Mouse (Mus musculus) midbrain, embryonic 14.5 days (tissue): Measurements from ENCODE around the gene Arl15. TPM values are rescaled to one million over a fixed set of nuclear protein-coding genes. Genes with fewer than 3 reads are reported as not detected.
A peak's percentile ranks its signal among the peaks of the same experiment; 100 is the strongest.

Source experiments
- ATAC-seq: fragments of 200-750 bp; cut with Nextera tagmentation; 2 replicates; pipeline ENCODE4 v1.8.0; 2017; ENCODE audit warnings: moderate number of reproducible peaks, moderate library complexity; ENCODE audit not compliant: low FRiP score, low TSS enrichment
- DNase-seq: peaks from one replicate; pipeline ENCODE4 v3.0.0-alpha.2; 2015
- H3K27ac ChIP-seq: fragments of 300-500 bp; sonication (generic); replicated peaks from 2 replicates; pipeline ENCODE4 v1.5.1; 2014; ENCODE audit warnings: mild to moderate bottlenecking, low read depth, low read length, moderate library complexity
- H3K27me3 ChIP-seq: fragments of 300-500 bp; sonication (generic); 2 replicates; pipeline ENCODE4 v1.6.1; 2014; ENCODE audit warnings: low read length, control low read depth, mixed read lengths; ENCODE audit not compliant: control insufficient read depth, insufficient read depth
- H3K36me3 ChIP-seq: fragments of 300-500 bp; sonication (generic); 2 replicates; pipeline ENCODE4 v1.6.1; 2014; ENCODE audit warnings: low read length, control low read depth; ENCODE audit not compliant: control insufficient read depth, insufficient read depth
- H3K4me1 ChIP-seq: fragments of 300-500 bp; sonication (generic); 2 replicates; pipeline ENCODE4 v1.6.1; 2014; ENCODE audit warnings: mild to moderate bottlenecking, antibody characterized with exemption, low read length, control low read depth; ENCODE audit not compliant: control insufficient read depth, insufficient read depth
- H3K4me2 ChIP-seq: fragments of 300-500 bp; sonication (generic); 2 replicates; pipeline ENCODE4 v1.6.1; 2014; ENCODE audit warnings: mild to moderate bottlenecking, low read length, moderate library complexity
- H3K4me3 ChIP-seq: fragments of 300-500 bp; sonication (generic); replicated peaks from 2 replicates; pipeline ENCODE4 v1.5.1; 2014; ENCODE audit warnings: low read depth, low read length
- H3K9ac ChIP-seq: fragments of 300-500 bp; sonication (generic); replicated peaks from 2 replicates; pipeline ENCODE4 v1.6.1; 2014; ENCODE audit warnings: mild to moderate bottlenecking, low read length, moderate library complexity
- H3K9me3 ChIP-seq: fragments of 300-500 bp; sonication (generic); 2 replicates; pipeline ENCODE4 v1.6.1; 2016; ENCODE audit warnings: low read length, control low read depth, mixed read lengths; ENCODE audit not compliant: control insufficient read depth
- WGBS: fragments of 180-500 bp; shearing (Covaris S2); extraction: QIAGEN DNeasy Blood & Tissue Kit; methylation state at CpG from one replicate; pipeline ENCODE4 v1.1.7; 2014; 5-methylcytosine and 5-hydroxymethylcytosine counted together
- polyA plus RNA-seq: library from polyadenylated mRNA; unstranded; fragments of >200 nt; fragmentation: Nextera tagmentation; extraction: Ambion mirVana; gene quantifications from 2 replicates; pipeline ENCODE4 v1.2.1, GENCODE M21; 2014

Gene Arl15
- polyA plus RNA-seq, 1 experiment from 2014 or later, result 24.5 TPM

DNA sequence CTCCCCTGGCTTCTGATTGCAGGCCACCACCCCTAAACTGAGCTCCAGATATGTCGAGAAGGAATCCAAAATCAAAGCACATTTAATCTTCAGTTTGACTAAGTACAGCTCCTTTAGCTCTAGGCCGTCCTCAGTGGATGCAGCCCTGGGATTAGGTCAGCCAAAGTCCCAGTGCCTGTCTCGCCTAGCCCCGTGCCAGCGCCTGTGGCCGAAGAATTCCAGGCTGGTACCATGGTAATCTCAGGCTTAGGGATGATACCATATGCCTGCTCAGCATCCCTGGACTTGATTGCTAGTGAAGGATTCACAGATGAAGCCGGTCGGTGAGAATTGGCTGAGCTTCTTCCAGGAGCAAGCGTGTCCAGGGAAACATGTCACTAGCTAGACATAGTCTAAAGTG, 261.4 kb downstream of the Arl15 start:
- 39% methylated on average over 9 of the region's 9 CpGs for WGBS

DNA sequence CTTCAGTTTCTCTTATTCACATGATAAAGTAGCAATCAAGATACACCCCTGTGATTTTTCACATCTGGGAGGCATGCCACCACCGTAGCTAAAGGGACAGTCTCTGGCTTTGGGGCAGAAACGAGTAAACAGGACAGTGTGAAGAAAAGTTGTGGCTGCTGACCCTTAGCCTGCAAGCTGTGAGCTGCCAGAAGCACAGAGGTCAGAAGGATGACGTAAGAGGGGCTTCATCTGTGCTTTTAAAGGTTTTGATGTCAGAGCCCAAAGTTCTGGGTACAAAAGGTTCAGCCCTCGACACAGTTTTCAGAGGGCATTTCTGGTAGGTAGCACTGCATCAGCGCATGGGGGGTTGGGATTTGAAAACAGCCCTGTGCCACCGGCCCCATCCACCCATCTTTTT, 266.0 kb downstream of the Arl15 start:
- Histone ChIP-seq H3K27ac (no peak overlapping the region), H3K36me3 (no peaks in the 10 kb centered on the region), H3K27me3 (no peaks in the 10 kb centered on the region), H3K9me3 (no peaks in the 10 kb centered on the region), H3K4me3 (no peak overlapping the region), H3K4me2 (no peak overlapping the region), H3K4me1 (no peaks in the 10 kb centered on the region), H3K9ac (no peak overlapping the region)
- 75% methylated on average over 6 of the region's 6 CpGs for WGBS
- ATAC-seq, result no peak
- no peak for DNase-seq

More for the DNA sequence above, 261.4 kb downstream of the Arl15 start:
- ATAC-seq, result no peak
- no peaks in the 10 kb centered on the region for H3K9me3 ChIP-seq
- no peak for DNase-seq
- no peak overlapping the region for H3K27ac ChIP-seq
- no peak overlapping the region for H3K9ac ChIP-seq
- no peaks in the 10 kb centered on the region for H3K27me3 ChIP-seq
- no peaks in the 10 kb centered on the region for H3K36me3 ChIP-seq
- H3K4me2 ChIP-seq, result no peak overlapping the region
- no peak overlapping the region for H3K4me3 ChIP-seq
- peaks cover 11% of the 10 kb centered on the region for H3K4me1 ChIP-seq

- ATAC-seq (no peak), DNase-seq (no peak)
- no peak overlapping the region for H3K9ac ChIP-seq
- H3K4me1 ChIP-seq, result no peaks in the 10 kb centered on the region
- no peak overlapping the region for H3K27ac ChIP-seq
- WGBS, result 92% methylated on average over 7 of the region's 7 CpGs
- no peak overlapping the region for H3K4me2 ChIP-seq
- no peaks in the 10 kb centered on the region for H3K9me3 ChIP-seq
- no peaks in the 10 kb centered on the region for H3K36me3 ChIP-seq
- H3K4me3 ChIP-seq, result no peak overlapping the region
- H3K27me3 ChIP-seq, result no peaks in the 10 kb centered on the region
Observed at GRCm38 (mm10) chr13:114061234-114061633, 266.9 kb downstream of the Arl15 start.

DNA sequence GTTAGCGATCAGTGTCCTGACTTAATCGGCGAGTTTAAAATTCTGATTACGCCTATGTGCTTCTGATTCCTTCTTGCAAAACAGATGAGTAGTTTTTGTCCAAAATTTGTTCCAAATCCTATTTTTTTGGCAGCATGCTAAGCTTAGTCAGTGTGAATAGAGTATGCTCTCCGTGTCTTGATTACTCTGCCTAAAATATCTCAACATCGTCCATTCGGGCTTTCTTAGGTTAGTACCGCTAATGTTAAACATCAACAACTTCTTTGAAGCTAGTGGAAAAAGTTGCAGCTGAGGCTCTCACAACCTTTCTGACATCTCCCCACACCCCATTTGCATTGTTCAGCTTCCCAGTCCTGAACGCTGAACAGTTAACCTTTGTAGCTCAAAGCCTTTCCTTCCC, 269.8 kb downstream of the Arl15 start:
- ATAC-seq (no peak), DNase-seq (no peak)
- no peaks in the 10 kb centered on the region for H3K36me3 ChIP-seq
- 90% methylated on average over 9 of the region's 9 CpGs for WGBS
- H3K4me1 ChIP-seq, result no peaks in the 10 kb centered on the region
- no peaks in the 10 kb centered on the region for H3K27me3 ChIP-seq
- H3K9me3 ChIP-seq, result no peaks in the 10 kb centered on the region
- H3K4me3 ChIP-seq, result no peak overlapping the region
- no peak overlapping the region for H3K27ac ChIP-seq
- no peak overlapping the region for H3K9ac ChIP-seq
- H3K4me2 ChIP-seq, result no peak overlapping the region

DNA sequence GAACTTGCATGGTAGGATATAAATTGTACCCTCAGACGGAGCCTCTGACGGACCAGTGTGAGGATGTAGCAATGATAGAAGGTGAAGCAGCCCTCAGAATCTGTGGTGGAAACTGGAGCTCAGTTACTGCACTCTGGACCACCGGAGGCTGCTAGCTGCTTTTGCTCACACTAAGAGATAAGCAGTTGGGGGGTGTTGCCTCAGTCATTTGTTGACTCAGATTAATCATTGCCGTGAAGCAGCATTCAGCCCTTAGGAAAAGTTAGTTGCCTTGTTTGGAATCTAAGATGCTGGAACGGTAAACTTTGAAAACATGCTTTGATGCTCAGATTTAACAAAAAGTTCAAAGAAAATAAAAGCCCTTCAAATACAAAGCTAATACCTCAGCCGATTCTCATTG, 270.7 kb downstream of the Arl15 start:
- Histone ChIP-seq H3K36me3 (no peaks in the 10 kb centered on the region), H3K9ac (no peak overlapping the region), H3K9me3 (no peaks in the 10 kb centered on the region), H3K4me1 (no peaks in the 10 kb centered on the region), H3K4me2 (no peak overlapping the region), H3K27me3 (no peaks in the 10 kb centered on the region), H3K4me3 (no peak overlapping the region), H3K27ac (no peak overlapping the region)
- 69% methylated on average over 6 of the region's 6 CpGs for WGBS
- DNase-seq, result no peak
- no peak for ATAC-seq

GRCm38 (mm10) chr13:114068421-114068820, 274.1 kb downstream of the Arl15 start:
- Histone ChIP-seq H3K4me2 (no peak overlapping the region), H3K27me3 (no peaks in the 10 kb centered on the region), H3K9me3 (0 out of 2 replicates have a peak, but pooled peaks cover 3% of the 10 kb centered on the region), H3K4me3 (no peak overlapping the region), H3K27ac (no peak overlapping the region), H3K9ac (no peak overlapping the region), H3K36me3 (no peaks in the 10 kb centered on the region), H3K4me1 (no peaks in the 10 kb centered on the region)
- 90% methylated on average over 5 of the region's 5 CpGs for WGBS
- no peak for ATAC-seq
- DNase-seq, result no peak

DNA sequence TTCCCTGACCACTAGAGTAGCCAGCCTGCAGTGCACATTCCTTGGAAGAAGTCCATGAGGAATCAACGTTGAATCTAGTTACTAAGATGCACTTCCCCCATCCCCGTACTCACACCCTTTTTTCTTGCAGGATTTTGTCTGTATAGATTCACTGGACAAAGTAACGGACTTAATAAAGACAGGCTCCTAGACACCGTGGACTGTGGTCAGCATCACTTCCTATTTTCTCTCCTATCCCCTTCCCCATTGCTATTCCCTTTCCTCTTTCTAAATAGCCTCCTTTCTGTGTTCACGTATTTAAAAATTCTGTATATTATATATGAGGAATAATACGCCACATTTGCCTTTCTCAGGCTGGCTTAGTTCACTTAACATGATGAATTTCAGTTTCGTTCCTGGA, 277.1 kb downstream of the Arl15 start:
- Histone ChIP-seq H3K4me2 (no peak overlapping the region), H3K4me3 (no peak overlapping the region), H3K9ac (no peak overlapping the region), H3K36me3 (no peaks in the 10 kb centered on the region), H3K9me3 (0 out of 2 replicates have a peak, but pooled peaks cover 3% of the 10 kb centered on the region), H3K27me3 (no peaks in the 10 kb centered on the region), H3K4me1 (0 out of 2 replicates have a peak, but pooled peaks cover 6% of the 10 kb centered on the region), H3K27ac (no peak overlapping the region)
- DNase-seq (no peak), ATAC-seq (no peak)
- 95% methylated on average over 7 of the region's 7 CpGs for WGBS

GRCm38 (mm10) chr13:114074471-114074870, 280.2 kb downstream of the Arl15 start:
- H3K27me3 ChIP-seq, result no peaks in the 10 kb centered on the region
- no peak overlapping the region for H3K27ac ChIP-seq
- DNase-seq (peak; percentile 46), ATAC-seq (peak; percentile 46)
- 8% methylated on average over 8 of the region's 8 CpGs for WGBS
- no peak overlapping the region for H3K4me3 ChIP-seq
- H3K4me2 ChIP-seq, result no peak overlapping the region
- 0 out of 2 replicates have a peak, but pooled peaks cover 3% of the 10 kb centered on the region for H3K9me3 ChIP-seq
- no peak overlapping the region for H3K9ac ChIP-seq
- H3K36me3 ChIP-seq, result no peaks in the 10 kb centered on the region
- peaks cover 6% of the 10 kb centered on the region for H3K4me1 ChIP-seq

DNA sequence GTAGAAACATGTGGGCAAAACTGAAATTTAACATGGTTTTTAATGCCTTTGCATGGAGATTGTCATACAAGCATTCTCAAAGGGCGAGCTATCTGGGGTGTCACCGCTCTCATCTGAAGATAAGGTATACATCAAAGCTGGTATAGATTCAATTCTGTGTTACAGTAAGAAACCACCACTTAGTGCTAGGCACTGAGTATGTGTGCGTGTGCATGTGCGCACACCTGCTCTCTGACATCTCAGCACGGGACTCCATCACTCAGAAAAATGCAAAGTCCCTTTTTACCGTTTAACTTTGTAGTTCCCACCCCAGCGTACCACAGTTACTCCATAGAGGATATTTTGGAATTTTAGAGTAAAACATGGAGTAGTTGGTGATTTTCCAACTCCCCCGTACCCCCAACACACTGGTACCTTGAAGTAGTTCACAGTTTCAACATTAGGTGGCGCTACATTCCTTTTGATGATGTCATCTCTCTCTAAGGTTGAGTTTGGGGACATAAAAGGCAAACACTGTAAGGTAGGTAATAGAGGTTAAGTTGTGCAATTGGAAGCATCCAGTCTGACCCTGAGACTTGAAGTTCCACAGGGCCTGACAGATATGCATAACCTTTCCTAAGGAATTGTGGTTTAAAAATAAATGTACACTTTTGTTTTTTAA, 281.5 kb downstream of the Arl15 start:
- no peaks in the 10 kb centered on the region for H3K36me3 ChIP-seq
- H3K27ac ChIP-seq, result no peak overlapping the region
- DNase-seq, result peak; percentile 72
- 0 out of 2 replicates have a peak, but pooled peaks cover 3% of the 10 kb centered on the region for H3K9me3 ChIP-seq
- peak; percentile 21; the same call in 1 of the 2 replicates for ATAC-seq
- H3K4me2 ChIP-seq, result no peak overlapping the region
- WGBS, result 72% methylated on average over 9 of the region's 9 CpGs
- peaks cover 6% of the 10 kb centered on the region for H3K4me1 ChIP-seq
- no peaks in the 10 kb centered on the region for H3K27me3 ChIP-seq
- H3K4me3 ChIP-seq, result no peak overlapping the region
- no peak overlapping the region for H3K9ac ChIP-seq
